Mouse (Mus musculus): ENCODE measurements around the gene Adarb2.

DNA sequence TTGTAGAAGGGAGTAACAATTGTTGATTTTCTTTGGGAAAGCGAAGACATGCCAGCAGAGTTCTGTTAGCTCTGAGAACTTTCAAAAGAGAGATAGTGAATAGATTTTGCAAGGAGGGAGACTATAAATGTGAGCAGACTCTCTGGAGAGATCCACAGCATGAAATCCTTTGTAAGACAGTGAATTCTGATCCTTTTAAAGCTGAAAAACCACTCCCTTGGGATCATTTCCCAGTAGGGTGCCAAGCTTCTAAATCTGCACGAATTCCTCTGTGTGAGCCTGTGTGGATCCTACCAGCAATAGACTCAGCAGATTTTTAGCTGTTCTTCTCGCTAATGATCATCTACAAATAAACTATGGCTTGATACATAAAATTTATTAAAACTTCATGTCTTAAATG is 278.7 kb downstream of the Adarb2 start:
- TF ChIP-seq CTCF (IDR thresholded peaks at IDR 0.05; ENCODE audit: low read depth) (no peak), EP300 (IDR thresholded peaks at IDR 0.05; ENCODE audit: low read depth) (no peak)
